In genomic region chr1:38536929-38537540, GRCm38 (mm10) we compare ENCODE assay signal across 22 mouse cellular contexts.
DNase-seq lines count a peak whose midpoint lies in the region; ATAC-seq lines count a peak whose summit lies in the region.
"Had no signal": no experiment of that assay in that cellular context is flagged by ENCODE, and none has a peak within 500 bp of the region (broad histone marks: within the 10 kb centered on the region; RNA-seq: fewer than 3 reads in every experiment).

No protein-coding gene starts in this region.

- WGBS in hindbrain, embryonic 11.5 days, result 70% methylated on average over 16 of the region's 16 CpGs
- WGBS in hindbrain, embryonic 10.5 days, result 86% methylated on average over 16 of the region's 16 CpGs
- 43% methylated on average over 16 of the region's 16 CpGs for WGBS in midbrain, embryonic 16.5 days

- peak overlapping the region; percentile 49 for H3K27ac ChIP-seq in hindbrain, embryonic 11.5 days (ENCODE audit: low read depth, low read length)
- H3K27ac ChIP-seq in hindbrain, embryonic 10.5 days, result no peak overlapping the region
- peak overlapping the region; percentile 38; the same call in 1 of the 2 replicates for H3K27ac ChIP-seq in midbrain, embryonic 16.5 days (ENCODE audit: low read length)
- H3K27ac ChIP-seq: forebrain, embryonic 10.5 days; limb, embryonic 13.5 days; liver, embryonic 13.5 days; stomach, postnatal 0 days had no signal

- no peak overlapping the region for H3K4me3 ChIP-seq in hindbrain, embryonic 11.5 days (ENCODE audit: low read depth, low read length)
- H3K4me3 ChIP-seq in hindbrain, embryonic 10.5 days, result no peak overlapping the region
- no peak overlapping the region for H3K4me3 ChIP-seq in midbrain, embryonic 16.5 days (ENCODE audit: low read depth, low read length)
- H3K4me3 ChIP-seq: forebrain, embryonic 10.5 days; limb, embryonic 13.5 days; liver, embryonic 13.5 days had no signal

- H3K4me1 ChIP-seq in hindbrain, embryonic 11.5 days (replicated peaks; ENCODE audit: control insufficient read depth, insufficient read depth, low read length), result no peaks in the 10 kb centered on the region; the same call in 1 of the 2 replicates
- peaks cover 35% of the 10 kb centered on the region for H3K4me1 ChIP-seq in hindbrain, embryonic 10.5 days (replicated peaks)
- H3K4me1 ChIP-seq in midbrain, embryonic 16.5 days (ENCODE audit: control insufficient read depth, insufficient read depth, low read length), result peaks cover 27% of the 10 kb centered on the region
- H3K4me1 ChIP-seq: liver, embryonic 13.5 days had no signal

- H3K9ac ChIP-seq in hindbrain, embryonic 11.5 days (ENCODE audit: low read depth, low read length), result no peak overlapping the region
- no peak overlapping the region for H3K9ac ChIP-seq in midbrain, embryonic 16.5 days (ENCODE audit: low read depth, low read length)
- H3K9ac ChIP-seq: limb, embryonic 13.5 days; liver, embryonic 13.5 days had no signal

- H3K27me3 ChIP-seq in hindbrain, embryonic 11.5 days (ENCODE audit: control insufficient read depth, insufficient read depth, low read length), result no peaks in the 10 kb centered on the region
- no peaks in the 10 kb centered on the region for H3K27me3 ChIP-seq in hindbrain, embryonic 10.5 days (ENCODE audit: insufficient read depth, poor library complexity, severe bottlenecking)
- no peaks in the 10 kb centered on the region for H3K27me3 ChIP-seq in midbrain, embryonic 16.5 days (ENCODE audit: control insufficient read depth, insufficient read depth, low read depth, low read length)
- H3K27me3 ChIP-seq: limb, embryonic 13.5 days; liver, embryonic 13.5 days had no signal

- H3K4me2 ChIP-seq in hindbrain, embryonic 11.5 days (replicated peaks; ENCODE audit: low read depth, low read length), result no peak overlapping the region
- H3K4me2 ChIP-seq in midbrain, embryonic 16.5 days (ENCODE audit: low read length), result no peak overlapping the region
- H3K4me2 ChIP-seq: limb, embryonic 13.5 days; liver, embryonic 13.5 days had no signal

- no peak for DNase-seq in hindbrain, embryonic 11.5 days (ENCODE audit: low spot score)
- no peak for DNase-seq in hindbrain, embryonic 10.5 days (ENCODE audit: low spot score)
- DNase-seq in testis, postnatal 10 days (ENCODE audit: low spot score), result peak; percentile 9
- DNase-seq in testis, postnatal 14 days (ENCODE audit: low spot score), result no peak
- no peak for DNase-seq in lung, postnatal 25 days (ENCODE audit: low spot score)
- DNase-seq in c-Kit-positive CD71-positive TER-119-positive erythroid progenitor cells, embryonic 14.5 days (ENCODE audit: low spot score), result no peak
- DNase-seq: adrenal gland, postnatal 14 days; cerebellum, adult 18-20 months; cerebellum, postnatal 14 days; gastrocnemius, postnatal 25 days; kidney, adult 9 months; kidney, postnatal 36 days; liver, embryonic 13.5 days; lung, adult 2 months; lung, postnatal 14 days; right cerebral cortex, postnatal 14 days had no signal

- peaks cover 3% of the 10 kb centered on the region for H3K36me3 ChIP-seq in hindbrain, embryonic 11.5 days (ENCODE audit: control insufficient read depth, insufficient read depth, low read length)
- H3K36me3 ChIP-seq in hindbrain, embryonic 10.5 days, result peaks cover 35% of the 10 kb centered on the region
- peaks cover 8% of the 10 kb centered on the region; the same call in 1 of the 2 replicates for H3K36me3 ChIP-seq in midbrain, embryonic 16.5 days (ENCODE audit: control insufficient read depth, insufficient read depth, low read length)
- H3K36me3 ChIP-seq: liver, embryonic 13.5 days had no signal

- ATAC-seq in hindbrain, embryonic 11.5 days (ENCODE audit: low FRiP score), result no peak
- ATAC-seq in midbrain, embryonic 16.5 days, result peak; percentile 19
- ATAC-seq: CD4-positive, CD25-positive, alpha-beta regulatory T cell, adult 4 months; intestine, embryonic 16.5 days had no signal

- no peaks in the 10 kb centered on the region for H3K9me3 ChIP-seq in hindbrain, embryonic 11.5 days (ENCODE audit: control insufficient read depth, low read length)
- H3K9me3 ChIP-seq in hindbrain, embryonic 10.5 days, result no peaks in the 10 kb centered on the region
- H3K9me3 ChIP-seq in midbrain, embryonic 16.5 days (replicated peaks; ENCODE audit: control insufficient read depth, low read length, poor library complexity, severe bottlenecking), result no peaks in the 10 kb centered on the region
- H3K9me3 ChIP-seq: forebrain, embryonic 10.5 days; limb, embryonic 13.5 days; liver, embryonic 13.5 days had no signal
